Mouse (Mus musculus) lung, postnatal 0 days (tissue): ENCODE data around the gene Phospho1.

Experiments used
- CTCF ChIP-seq: IDR thresholded peaks from 2 replicates; pipeline ENCODE4 v1.5.1; 2016; ENCODE audit warnings: antibody characterized with exemption, mild to moderate bottlenecking
- EP300 ChIP-seq: IDR thresholded peaks from 2 replicates; pipeline ENCODE4 v1.6.1; 2016; ENCODE audit warnings: antibody characterized with exemption, mild to moderate bottlenecking, control low read depth

DNA sequence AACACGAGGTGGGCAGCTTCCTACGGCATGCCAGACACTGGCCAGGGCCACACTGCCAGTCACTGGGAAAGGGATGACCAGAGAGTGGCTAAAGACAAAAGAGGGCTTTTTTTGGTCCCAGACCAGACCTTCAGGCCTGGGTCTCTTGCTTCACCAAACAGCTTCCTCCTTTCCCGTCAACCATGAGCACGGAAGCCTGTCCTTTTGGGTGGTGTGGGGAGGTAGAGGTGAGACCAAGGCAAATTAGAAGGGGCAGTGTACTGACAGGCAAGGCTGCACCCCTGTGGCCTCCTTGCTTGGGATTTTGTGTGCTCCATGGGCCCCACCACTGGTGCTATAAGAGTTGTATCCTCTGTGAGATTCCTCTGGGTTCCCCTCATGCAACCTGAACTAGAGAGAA is 14.3 kb downstream of the Phospho1 start:
- TF ChIP-seq CTCF = no peak
- TF ChIP-seq EP300 = no peak
